Mouse (Mus musculus) intestine, embryonic 15.5 days (tissue): Measurements from ENCODE around the gene Iqgap3. TPM values are rescaled to one million over a fixed set of nuclear protein-coding genes. Genes with fewer than 3 reads are reported as not detected.
A peak's percentile ranks its signal among the peaks of the same experiment; 100 is the strongest.

Experiments used
- ATAC-seq: fragments of 200-750 bp; cut with Nextera tagmentation; 2 replicates; pipeline ENCODE4 v1.8.0; 2017; ENCODE audit warnings: moderate TSS enrichment, moderate library complexity
- H3K27ac ChIP-seq: fragments of 300-500 bp; sonication (generic); 2 replicates; pipeline ENCODE4 v1.5.1; 2015; ENCODE audit warnings: mild to moderate bottlenecking, inconsistent platforms
- H3K27me3 ChIP-seq: fragments of 300-500 bp; sonication (generic); replicated peaks from 2 replicates; pipeline ENCODE4 v1.6.1; 2015; ENCODE audit warnings: inconsistent platforms
- H3K36me3 ChIP-seq: fragments of 300-500 bp; sonication (generic); 2 replicates; pipeline ENCODE4 v1.6.1; 2015; ENCODE audit warnings: inconsistent platforms
- H3K4me1 ChIP-seq: fragments of 300-500 bp; sonication (generic); replicated peaks from 2 replicates; pipeline ENCODE4 v1.6.1; 2015; ENCODE audit warnings: inconsistent platforms
- H3K4me2 ChIP-seq: fragments of 300-500 bp; sonication (generic); replicated peaks from 2 replicates; pipeline ENCODE4 v1.6.1; 2015; ENCODE audit warnings: mild to moderate bottlenecking, inconsistent platforms
- H3K4me3 ChIP-seq: fragments of 300-500 bp; sonication (generic); replicated peaks from 2 replicates; pipeline ENCODE4 v1.5.1; 2015; ENCODE audit warnings: inconsistent platforms
- H3K9ac ChIP-seq: fragments of 300-500 bp; sonication (generic); 2 replicates; pipeline ENCODE4 v1.6.1; 2015; ENCODE audit warnings: inconsistent platforms
- H3K9me3 ChIP-seq: fragments of 300-500 bp; sonication (generic); 2 replicates; pipeline ENCODE4 v1.6.1; 2016; ENCODE audit warnings: inconsistent platforms
- WGBS: fragments of 180-500 bp; shearing (Covaris S2); methylation state at CpG from one replicate; pipeline ENCODE4 v1.1.7; 2015; 5-methylcytosine and 5-hydroxymethylcytosine counted together
- polyA plus RNA-seq: library from polyadenylated mRNA; unstranded; fragments of >200 nt; fragmentation: Nextera tagmentation; extraction: Ambion mirVana; gene quantifications from 2 replicates; pipeline ENCODE4 v1.2.1, GENCODE M21; 2015

The Iqgap3 gene
- polyA plus RNA-seq: 16.7 and 17.0 TPM in 2 replicates

DNA sequence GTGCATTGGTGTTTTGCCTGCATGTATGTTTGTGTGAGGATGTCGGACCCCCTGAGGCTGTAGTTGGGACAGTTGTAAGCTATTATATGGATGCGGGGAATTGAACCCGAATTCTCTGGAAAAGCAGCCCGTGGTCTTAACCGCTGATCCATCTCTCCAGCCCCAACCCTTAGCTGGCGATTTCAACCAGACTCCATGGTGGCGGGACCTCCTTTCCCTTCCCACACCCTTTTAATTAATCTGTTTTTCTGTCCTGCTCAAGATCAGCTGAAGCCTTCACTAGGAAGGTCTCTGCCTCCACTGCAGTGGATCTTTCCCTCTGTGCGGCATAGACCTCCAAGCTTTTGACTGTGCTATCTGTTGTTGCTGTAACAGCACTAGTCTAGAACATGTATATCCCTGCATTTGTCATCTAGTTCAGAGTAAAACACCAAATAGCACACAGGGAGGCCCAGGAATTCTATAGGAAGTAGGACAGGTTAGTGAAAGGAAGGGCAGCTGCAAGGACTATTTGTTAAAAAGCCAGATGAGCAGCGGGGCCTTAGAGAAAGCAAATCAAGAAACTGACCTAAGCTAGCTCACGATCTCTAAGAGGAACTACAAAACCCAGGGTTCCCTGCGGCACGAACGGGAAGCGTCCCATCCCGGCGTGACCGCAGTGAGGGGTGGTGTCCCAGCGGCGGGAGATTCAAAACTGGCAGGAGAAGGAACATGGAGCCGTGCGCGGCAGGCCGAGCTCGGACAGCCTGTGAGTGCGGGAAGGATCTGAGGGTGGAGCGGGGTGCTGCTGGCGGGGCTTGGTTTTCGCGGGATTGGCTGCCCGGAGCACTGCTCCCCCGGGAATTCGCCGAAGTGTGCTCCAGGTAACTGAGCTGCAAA, at the start of gene Iqgap3:
Iqgap3 (plus strand) TSS at position 627 of the 879 bp plus-strand sequence.
- Histone ChIP-seq H3K27ac (no peak within 1 kb of the TSS), H3K4me2 (peak within 1 kb of the TSS; percentile 91), H3K9ac (peak within 1 kb of the TSS; percentile 58), H3K4me1 (peaks cover 10% of the 10 kb centered on the region), H3K9me3 (no peaks in the 10 kb centered on the region), H3K36me3 (peaks cover 3% of the 10 kb centered on the region; the same call in 1 of the 2 replicates), H3K4me3 (peak within 1 kb of the TSS; percentile 71), H3K27me3 (0 out of 2 replicates have a peak, but pooled peaks cover 3% of the 10 kb centered on the region)
- WGBS: 19% methylated on average over 33 of the region's 33 CpGs
- ATAC-seq: peak; percentile 92

DNA sequence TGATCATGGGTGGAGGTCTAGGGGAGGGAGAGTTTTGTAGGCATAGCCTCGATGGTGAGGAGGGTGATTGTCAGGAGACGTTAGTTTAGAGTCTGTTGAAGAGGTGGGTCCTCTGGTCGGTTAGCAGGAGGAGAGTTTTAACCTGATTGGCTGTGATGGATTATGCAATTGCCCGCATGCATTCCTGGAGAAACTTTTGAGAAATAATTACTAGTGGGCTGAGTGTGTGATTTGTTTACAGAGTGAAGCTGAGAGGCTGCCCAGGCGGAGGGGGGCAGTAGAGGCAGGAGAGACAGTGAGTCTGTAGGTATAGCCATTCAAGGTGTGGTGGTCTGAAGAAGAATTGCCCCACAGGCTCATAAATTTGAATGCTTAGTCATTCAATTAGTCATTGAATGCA, 48.3 kb upstream of the Iqgap3 start:
- H3K9me3 ChIP-seq: no peaks in the 10 kb centered on the region
- ATAC-seq: no peak
- H3K4me3 ChIP-seq: no peak overlapping the region
- no peaks in the 10 kb centered on the region for H3K36me3 ChIP-seq
- H3K4me2 ChIP-seq: no peak overlapping the region
- H3K4me1 ChIP-seq: no peaks in the 10 kb centered on the region
- WGBS: 49% methylated on average over 5 of the region's 5 CpGs
- peaks cover 39% of the 10 kb centered on the region for H3K27me3 ChIP-seq
- no peak overlapping the region for H3K9ac ChIP-seq
- no peak overlapping the region for H3K27ac ChIP-seq

DNA sequence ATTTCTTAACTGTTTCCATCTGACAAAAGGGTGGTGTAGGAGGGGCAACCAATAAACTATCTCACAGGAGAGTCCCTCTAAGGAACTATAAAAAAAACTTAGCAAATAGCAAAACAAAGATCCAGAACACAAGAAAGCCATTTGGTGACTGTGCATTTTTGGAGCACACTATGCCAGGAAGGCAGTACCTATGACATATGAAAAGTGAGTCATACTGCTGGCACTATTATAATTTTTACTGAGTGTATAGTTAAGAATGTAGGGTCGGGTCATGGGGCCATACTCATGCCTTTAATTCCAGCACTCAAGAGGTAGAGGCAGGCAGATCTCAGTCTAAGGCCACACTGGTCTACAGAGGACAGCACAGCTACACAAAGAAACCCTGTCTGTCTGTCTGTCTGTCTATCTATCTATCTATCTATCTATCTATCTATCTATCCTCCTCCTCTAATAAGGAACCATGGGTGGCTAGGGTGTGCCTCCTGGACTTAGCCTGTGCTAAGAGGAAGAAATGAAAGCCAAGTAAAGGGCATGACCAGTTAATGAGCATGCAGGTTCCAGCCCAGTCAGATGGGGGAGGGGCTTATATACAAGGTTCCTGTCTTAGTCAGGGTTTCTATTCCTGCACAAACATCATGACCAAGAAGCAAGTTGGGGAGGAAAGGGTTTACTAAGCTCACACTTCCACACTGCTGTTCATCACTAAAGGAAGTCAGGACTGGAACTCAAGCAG, 46.0 kb upstream of the Iqgap3 start:
- Histone ChIP-seq H3K27ac (no peak overlapping the region), H3K4me3 (no peak overlapping the region), H3K4me2 (no peak overlapping the region), H3K9me3 (no peaks in the 10 kb centered on the region), H3K27me3 (peaks cover 36% of the 10 kb centered on the region), H3K4me1 (no peaks in the 10 kb centered on the region), H3K9ac (no peak overlapping the region), H3K36me3 (no peaks in the 10 kb centered on the region)
- no peak for ATAC-seq
- WGBS: 58% methylated on average over 1 of the region's 1 CpGs

DNA sequence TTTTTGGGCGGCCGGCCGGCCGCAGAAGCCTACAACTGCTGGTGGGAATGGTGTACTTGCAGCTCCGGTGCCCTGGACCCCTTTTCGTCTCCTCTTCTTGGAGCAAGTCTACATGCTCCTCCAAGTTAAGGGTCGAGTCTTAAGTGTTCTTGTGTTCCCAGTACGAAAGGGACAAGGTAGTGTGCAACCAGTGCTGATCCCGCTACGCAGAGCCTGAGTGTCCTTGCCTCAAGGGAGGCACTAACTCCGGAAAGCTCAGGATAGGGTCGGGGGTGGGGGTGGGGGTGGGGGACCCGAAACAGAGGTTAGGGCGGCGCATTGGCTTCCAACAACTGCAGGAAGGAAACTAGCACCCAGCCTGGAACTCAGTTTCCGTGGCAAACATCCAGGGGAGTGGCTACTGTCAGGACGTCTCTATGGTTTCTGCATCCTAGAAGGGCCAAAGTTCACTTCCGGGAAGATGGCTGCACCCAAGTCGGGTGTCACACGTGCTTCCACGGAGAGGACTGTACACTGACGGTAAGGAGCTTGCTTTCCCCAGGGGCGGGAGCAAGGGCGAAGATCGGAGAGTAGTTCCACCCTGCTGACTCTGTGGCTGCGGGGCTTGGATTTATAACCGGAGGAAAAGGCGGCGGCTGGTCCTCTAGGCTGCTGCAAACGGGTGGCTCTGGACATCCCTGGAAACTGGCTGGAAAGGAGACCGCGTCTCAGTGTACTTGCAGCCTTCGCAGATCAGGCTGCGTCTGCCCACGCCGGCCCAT, 38.9 kb upstream of the Iqgap3 start, which contains the start of gene Gpatch4:
Gpatch4 (plus strand) TSS at position 448 of the 761 bp plus-strand sequence.
- H3K9ac ChIP-seq: peak within 1 kb of the TSS; percentile 59
- peak within 1 kb of the TSS; percentile 77 for H3K4me3 ChIP-seq
- peak; percentile 98 for ATAC-seq
- peaks cover 2% of the 10 kb centered on the region; the same call in 1 of the 2 replicates for H3K4me1 ChIP-seq
- no peaks in the 10 kb centered on the region for H3K9me3 ChIP-seq
- peaks cover 11% of the 10 kb centered on the region; the same call in 1 of the 2 replicates for H3K27me3 ChIP-seq
- H3K27ac ChIP-seq: peak within 1 kb of the TSS; percentile 68; the same call in 1 of the 2 replicates
- WGBS: 7% methylated on average over 36 of the region's 36 CpGs
- H3K36me3 ChIP-seq: peaks cover 2% of the 10 kb centered on the region; the same call in 1 of the 2 replicates
- H3K4me2 ChIP-seq: peak within 1 kb of the TSS; percentile 75

DNA sequence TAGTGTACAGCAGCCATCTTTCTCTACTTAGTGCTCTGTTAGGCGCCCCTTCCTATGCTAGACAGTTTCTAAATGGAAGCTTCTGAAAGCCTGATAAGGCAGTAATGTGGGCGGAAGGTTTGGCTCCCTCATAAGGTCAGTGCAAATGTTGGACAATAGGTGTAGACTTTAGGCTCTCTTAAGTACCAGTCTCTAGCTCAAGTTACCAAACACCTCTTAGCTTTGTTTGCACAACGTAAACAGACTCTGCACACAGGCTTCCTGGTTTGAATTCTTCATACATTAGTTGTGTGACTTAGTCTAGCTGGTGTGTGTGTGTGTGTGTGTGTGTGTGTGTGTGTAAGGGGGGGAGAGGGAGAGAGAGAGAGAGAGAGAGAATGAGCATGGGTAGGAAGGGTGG, 32.2 kb upstream of the Iqgap3 start:
- H3K27me3 ChIP-seq: no peaks in the 10 kb centered on the region
- H3K9me3 ChIP-seq: no peaks in the 10 kb centered on the region
- H3K4me3 ChIP-seq: no peak overlapping the region
- H3K27ac ChIP-seq: no peak overlapping the region
- no peak overlapping the region for H3K9ac ChIP-seq
- peaks cover 21% of the 10 kb centered on the region for H3K36me3 ChIP-seq
- WGBS: 71% methylated on average over 3 of the region's 3 CpGs
- H3K4me1 ChIP-seq: no peaks in the 10 kb centered on the region
- no peak overlapping the region for H3K4me2 ChIP-seq
- no peak for ATAC-seq

DNA sequence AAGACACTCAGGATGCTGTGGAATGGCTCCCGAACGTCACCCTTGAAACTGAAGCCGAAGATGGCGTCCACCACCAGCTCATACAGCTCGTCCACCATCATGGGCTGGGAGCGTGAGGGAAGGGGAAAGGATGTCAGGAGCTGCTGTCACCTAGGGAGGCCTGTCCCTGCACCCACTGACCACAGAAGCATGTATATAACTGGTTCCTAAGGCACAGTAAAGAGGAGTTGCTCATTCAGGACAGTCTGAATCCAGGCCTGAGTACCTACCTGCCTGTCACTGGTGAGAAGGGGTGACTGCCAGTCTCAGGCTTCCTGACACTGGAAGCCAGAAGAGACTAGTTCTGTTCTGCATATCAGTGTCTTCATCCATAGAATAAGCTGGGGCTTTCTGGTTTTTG, 24.7 kb upstream of the Iqgap3 start:
- Histone ChIP-seq H3K4me3 (no peak overlapping the region), H3K9me3 (no peaks in the 10 kb centered on the region), H3K36me3 (peaks cover 21% of the 10 kb centered on the region; the same call in 1 of the 2 replicates), H3K4me1 (peaks cover 7% of the 10 kb centered on the region), H3K27me3 (no peaks in the 10 kb centered on the region), H3K4me2 (peak overlapping the region; percentile 81; the same call in 1 of the 2 replicates), H3K27ac (no peak overlapping the region), H3K9ac (no peak overlapping the region)
- 87% methylated on average over 6 of the region's 6 CpGs for WGBS
- ATAC-seq: no peak

DNA sequence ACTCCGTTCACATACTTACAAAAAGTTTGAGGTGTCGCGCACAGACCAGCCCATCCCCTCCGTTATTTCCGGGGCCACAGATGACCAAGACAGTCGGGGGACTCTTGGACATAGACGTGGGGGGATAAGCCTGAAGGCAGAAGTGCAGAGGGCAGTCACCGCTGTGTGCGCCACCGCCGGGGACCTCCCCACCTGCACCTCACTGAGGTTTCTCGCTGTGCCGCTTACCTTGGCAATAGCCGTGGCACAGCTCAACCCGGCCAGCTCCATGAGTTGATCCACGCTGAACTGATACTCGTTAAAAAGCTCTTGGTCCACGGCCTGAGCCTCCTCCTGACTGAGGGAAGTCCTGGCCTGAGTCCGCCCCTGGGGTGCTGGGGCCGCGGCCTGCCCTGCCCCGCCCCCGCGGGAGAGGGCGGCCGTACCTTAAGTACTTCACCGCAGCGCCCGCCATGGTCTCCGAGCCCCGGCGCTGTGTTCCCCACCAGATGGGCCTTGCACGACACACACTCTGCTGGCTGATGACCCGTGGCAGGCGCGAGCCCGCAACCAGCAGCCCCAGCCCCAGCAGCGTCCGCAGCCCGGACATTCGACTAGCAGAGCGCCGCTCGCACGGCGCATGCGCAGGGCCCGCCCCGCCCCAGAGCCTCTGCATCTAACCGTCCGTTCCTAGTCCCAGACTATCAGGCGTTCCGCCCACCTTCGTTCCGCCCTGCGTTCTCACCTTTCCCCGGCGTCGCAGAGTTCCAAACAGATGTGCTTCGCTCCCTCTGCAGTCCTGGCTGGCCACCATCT, 23.7 kb upstream of the Iqgap3 start, which contains the start of gene Naxe:
Naxe (minus strand) TSS at position 594 of the 795 bp plus-strand sequence.
- Histone ChIP-seq H3K9me3 (no peaks in the 10 kb centered on the region), H3K36me3 (peaks cover 16% of the 10 kb centered on the region; the same call in 1 of the 2 replicates), H3K9ac (peak within 1 kb of the TSS; percentile 81), H3K4me3 (peak within 1 kb of the TSS; percentile 70), H3K4me2 (peak within 1 kb of the TSS; percentile 81), H3K4me1 (peaks cover 7% of the 10 kb centered on the region), H3K27ac (peak within 1 kb of the TSS; percentile 10; the same call in 1 of the 2 replicates), H3K27me3 (no peaks in the 10 kb centered on the region)
- ATAC-seq: peak; percentile 98
- under 1% methylated on average over 60 of the region's 60 CpGs for WGBS

DNA sequence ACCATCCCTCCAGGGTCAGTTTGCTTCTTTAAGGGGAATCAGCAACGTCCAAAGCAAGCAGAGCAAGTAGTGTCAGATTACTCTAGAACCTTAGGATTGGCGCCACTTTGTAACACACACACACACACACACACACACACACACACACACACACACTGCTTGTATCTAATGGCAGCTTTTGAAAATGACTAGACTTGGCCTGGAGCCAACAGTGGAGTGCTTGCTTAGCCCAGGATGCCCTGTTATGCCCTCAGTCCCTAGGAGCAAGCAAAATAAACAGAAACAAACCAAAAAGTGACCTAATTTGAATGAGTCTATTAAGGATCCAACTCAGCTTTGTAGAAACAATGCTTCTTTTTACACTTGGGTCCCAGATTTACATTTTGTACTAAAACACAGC, 13.4 kb upstream of the Iqgap3 start:
- peaks cover 8% of the 10 kb centered on the region for H3K27me3 ChIP-seq
- no peak for ATAC-seq

DNA sequence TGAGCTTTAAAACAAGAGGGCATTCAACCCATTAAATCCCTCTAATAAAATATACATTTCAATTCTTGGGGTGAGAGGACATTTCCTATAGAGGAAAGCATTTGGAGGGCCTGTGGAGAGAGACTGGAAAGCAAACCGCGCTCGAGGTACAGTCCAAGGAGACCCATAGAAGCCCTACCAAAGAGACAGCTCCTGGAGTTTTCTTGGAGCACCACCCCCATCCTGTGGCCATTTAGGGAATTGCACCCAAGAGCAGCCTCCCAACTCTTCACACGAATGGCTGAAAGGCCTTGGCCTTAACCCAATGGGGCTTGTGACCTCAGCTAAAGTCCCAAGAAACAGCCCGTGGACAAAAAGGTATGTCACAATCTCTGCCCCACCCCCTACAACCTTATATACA, 10.0 kb upstream of the Iqgap3 start:
- no peak overlapping the region for H3K9ac ChIP-seq
- peaks cover 13% of the 10 kb centered on the region for H3K27me3 ChIP-seq
- H3K36me3 ChIP-seq: no peaks in the 10 kb centered on the region
- WGBS: 1% methylated on average over 5 of the region's 5 CpGs
- H3K4me1 ChIP-seq: no peaks in the 10 kb centered on the region
- H3K4me2 ChIP-seq: no peak overlapping the region
- no peak overlapping the region for H3K4me3 ChIP-seq
- H3K27ac ChIP-seq: no peak overlapping the region
- H3K9me3 ChIP-seq: no peaks in the 10 kb centered on the region
- ATAC-seq: peak; percentile 77

More for the DNA sequence above, 13.4 kb upstream of the Iqgap3 start:
- 33% methylated on average over 2 of the region's 2 CpGs for WGBS
- Histone ChIP-seq H3K36me3 (no peaks in the 10 kb centered on the region), H3K27ac (no peak overlapping the region), H3K4me1 (no peaks in the 10 kb centered on the region), H3K4me2 (no peak overlapping the region), H3K9me3 (no peaks in the 10 kb centered on the region), H3K4me3 (no peak overlapping the region), H3K9ac (no peak overlapping the region)

DNA sequence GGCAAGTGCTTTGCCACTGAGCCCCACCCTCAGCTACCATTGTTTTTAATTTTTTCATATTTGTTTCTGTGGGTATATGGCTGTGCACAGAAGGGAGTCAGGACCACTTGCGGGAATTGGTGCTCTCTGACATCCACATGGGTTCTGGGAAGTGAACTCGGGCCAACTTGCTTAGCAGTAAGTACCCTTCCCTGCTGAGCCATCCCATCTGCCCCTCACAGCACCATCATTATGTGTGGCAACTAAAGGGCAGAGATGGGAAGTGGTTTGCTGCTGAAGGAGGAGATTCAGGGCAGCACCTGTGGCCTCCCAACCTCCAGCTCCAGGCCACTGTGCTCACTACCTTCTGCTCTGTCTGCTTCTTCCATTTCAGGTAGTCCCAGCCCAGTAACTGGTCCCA, 8.1 kb upstream of the Iqgap3 start:
- Histone ChIP-seq H3K9ac (no peak overlapping the region), H3K27me3 (peaks cover 16% of the 10 kb centered on the region), H3K4me1 (no peaks in the 10 kb centered on the region), H3K4me2 (no peak overlapping the region), H3K27ac (no peak overlapping the region), H3K9me3 (no peaks in the 10 kb centered on the region), H3K36me3 (no peaks in the 10 kb centered on the region), H3K4me3 (no peak overlapping the region)
- no peak for ATAC-seq
- WGBS: 87% methylated on average over 2 of the region's 2 CpGs

DNA sequence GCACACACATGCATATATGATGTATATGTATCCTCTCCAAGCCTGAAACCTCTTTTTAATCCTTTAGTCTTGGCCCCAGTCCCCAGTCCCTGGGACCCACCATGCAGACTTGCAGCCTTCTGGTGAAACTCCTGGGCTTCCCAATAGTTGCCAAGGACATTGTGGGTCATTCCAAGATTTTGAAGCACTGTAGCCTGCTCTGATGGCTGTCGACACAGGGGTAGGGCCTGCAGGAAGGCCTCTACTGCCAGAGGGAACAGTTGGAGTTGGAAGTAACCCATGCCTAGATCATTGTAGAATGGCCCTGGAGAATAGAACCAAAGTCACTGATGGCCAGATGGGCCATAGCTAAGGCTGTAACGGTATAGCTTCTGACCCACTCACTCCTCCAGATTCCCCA, 7.4 kb upstream of the Iqgap3 start:
- Histone ChIP-seq H3K9me3 (no peaks in the 10 kb centered on the region), H3K27me3 (peaks cover 16% of the 10 kb centered on the region), H3K36me3 (no peaks in the 10 kb centered on the region), H3K4me1 (no peaks in the 10 kb centered on the region), H3K9ac (no peak overlapping the region), H3K27ac (no peak overlapping the region), H3K4me3 (no peak overlapping the region), H3K4me2 (no peak overlapping the region)
- 69% methylated on average over 2 of the region's 2 CpGs for WGBS
- no peak for ATAC-seq
